Mouse (Mus musculus): ENCODE results near the gene Lmbr1. TPM values are rescaled to one million over a fixed set of nuclear protein-coding genes. Genes with fewer than 3 reads are reported as not detected.
A peak's percentile ranks its signal among the peaks of the same experiment; 100 is the strongest.

The Lmbr1 gene
- polyA plus RNA-seq, 1 experiment from 2014 or later, result 11.4 TPM

GRCm38 (mm10) chr5:29217997-29218396, 160.2 kb downstream of the Lmbr1 start:
- ATAC-seq (ENCODE audit: low FRiP score, low TSS enrichment), result no peak
- H3K9ac ChIP-seq (replicated peaks; ENCODE audit: low read length), result no peak overlapping the region
- WGBS, result 88% methylated on average over 3 of the region's 3 CpGs

GRCm38 (mm10) chr5:29211980-29212555, 166.1 kb downstream of the Lmbr1 start:
- WGBS, result 32% methylated on average over 4 of the region's 4 CpGs

More at GRCm38 (mm10) chr5:29217997-29218396, 160.2 kb downstream of the Lmbr1 start:
- Histone ChIP-seq H3K4me1 (ENCODE audit: insufficient read depth, low read length) (no peaks in the 10 kb centered on the region), H3K4me3 (ENCODE audit: low read length) (no peak overlapping the region), H3K9me3 (ENCODE audit: low read length) (no peaks in the 10 kb centered on the region), H3K27me3 (ENCODE audit: insufficient read depth, low read length) (no peaks in the 10 kb centered on the region), H3K27ac (ENCODE audit: low read length) (no peak overlapping the region), H3K4me2 (replicated peaks; ENCODE audit: low read depth, low read length) (no peak overlapping the region), H3K36me3 (ENCODE audit: insufficient read depth, low read length) (no peaks in the 10 kb centered on the region)

GRCm38 (mm10) chr5:29205690-29206089, 172.5 kb downstream of the Lmbr1 start:
- Histone ChIP-seq H3K4me3 (ENCODE audit: low read length) (no peak overlapping the region), H3K27me3 (ENCODE audit: insufficient read depth, low read length) (no peaks in the 10 kb centered on the region), H3K9me3 (ENCODE audit: low read length) (no peaks in the 10 kb centered on the region), H3K4me1 (ENCODE audit: insufficient read depth, low read length) (no peaks in the 10 kb centered on the region), H3K4me2 (replicated peaks; ENCODE audit: low read depth, low read length) (no peak overlapping the region), H3K36me3 (ENCODE audit: insufficient read depth, low read length) (no peaks in the 10 kb centered on the region), H3K27ac (ENCODE audit: low read length) (no peak overlapping the region), H3K9ac (replicated peaks; ENCODE audit: low read length) (no peak overlapping the region)
- ATAC-seq (ENCODE audit: low FRiP score, low TSS enrichment), result no peak
- WGBS, result 74% methylated on average over 5 of the region's 5 CpGs

More at GRCm38 (mm10) chr5:29211980-29212555, 166.1 kb downstream of the Lmbr1 start:
- no peaks in the 10 kb centered on the region for H3K9me3 ChIP-seq (ENCODE audit: low read length)
- H3K9ac ChIP-seq (replicated peaks; ENCODE audit: low read length), result no peak overlapping the region
- H3K4me3 ChIP-seq (ENCODE audit: low read length), result no peak overlapping the region
- no peaks in the 10 kb centered on the region for H3K36me3 ChIP-seq (ENCODE audit: insufficient read depth, low read length)
- H3K4me1 ChIP-seq (ENCODE audit: insufficient read depth, low read length), result no peaks in the 10 kb centered on the region
- H3K4me2 ChIP-seq (replicated peaks; ENCODE audit: low read depth, low read length), result no peak overlapping the region
- H3K27me3 ChIP-seq (ENCODE audit: insufficient read depth, low read length), result no peaks in the 10 kb centered on the region
- no peak for ATAC-seq (ENCODE audit: low FRiP score, low TSS enrichment)
- no peak overlapping the region for H3K27ac ChIP-seq (ENCODE audit: low read length)

GRCm38 (mm10) chr5:29199868-29200267, 178.3 kb downstream of the Lmbr1 start:
- H3K36me3 ChIP-seq (ENCODE audit: insufficient read depth, low read length), result no peaks in the 10 kb centered on the region
- H3K27me3 ChIP-seq (ENCODE audit: insufficient read depth, low read length), result no peaks in the 10 kb centered on the region
- no peak overlapping the region for H3K4me3 ChIP-seq (ENCODE audit: low read length)
- no peaks in the 10 kb centered on the region for H3K9me3 ChIP-seq (ENCODE audit: low read length)
- no peak overlapping the region for H3K27ac ChIP-seq (ENCODE audit: low read length)
- H3K9ac ChIP-seq (replicated peaks; ENCODE audit: low read length), result no peak overlapping the region
- no peaks in the 10 kb centered on the region for H3K4me1 ChIP-seq (ENCODE audit: insufficient read depth, low read length)
- WGBS, result 79% methylated on average over 3 of the region's 3 CpGs
- H3K4me2 ChIP-seq (replicated peaks; ENCODE audit: low read depth, low read length), result no peak overlapping the region
- ATAC-seq (ENCODE audit: low FRiP score, low TSS enrichment), result no peak

- no peaks in the 10 kb centered on the region for H3K36me3 ChIP-seq (ENCODE audit: insufficient read depth, low read length)
- no peak for ATAC-seq (ENCODE audit: low FRiP score, low TSS enrichment)
- 69% methylated on average over 4 of the region's 4 CpGs for WGBS
- H3K4me3 ChIP-seq (ENCODE audit: low read length), result no peak overlapping the region
- no peaks in the 10 kb centered on the region for H3K27me3 ChIP-seq (ENCODE audit: insufficient read depth, low read length)
- no peak overlapping the region for H3K27ac ChIP-seq (ENCODE audit: low read length)
- H3K4me2 ChIP-seq (replicated peaks; ENCODE audit: low read depth, low read length), result no peak overlapping the region
- H3K4me1 ChIP-seq (ENCODE audit: insufficient read depth, low read length), result no peaks in the 10 kb centered on the region
- H3K9ac ChIP-seq (replicated peaks; ENCODE audit: low read length), result no peak overlapping the region
- no peaks in the 10 kb centered on the region for H3K9me3 ChIP-seq (ENCODE audit: low read length)
Observed at GRCm38 (mm10) chr5:29198960-29199488, 179.2 kb downstream of the Lmbr1 start.

- H3K9ac ChIP-seq (replicated peaks; ENCODE audit: low read length), result no peak overlapping the region
- H3K9me3 ChIP-seq (ENCODE audit: low read length), result no peaks in the 10 kb centered on the region
- no peak for ATAC-seq (ENCODE audit: low FRiP score, low TSS enrichment)
- H3K27me3 ChIP-seq (ENCODE audit: insufficient read depth, low read length), result no peaks in the 10 kb centered on the region
- H3K27ac ChIP-seq (ENCODE audit: low read length), result no peak overlapping the region
- no peaks in the 10 kb centered on the region for H3K4me1 ChIP-seq (ENCODE audit: insufficient read depth, low read length)
- no peak overlapping the region for H3K4me3 ChIP-seq (ENCODE audit: low read length)
- no peak overlapping the region for H3K4me2 ChIP-seq (replicated peaks; ENCODE audit: low read depth, low read length)
- H3K36me3 ChIP-seq (ENCODE audit: insufficient read depth, low read length), result no peaks in the 10 kb centered on the region
- WGBS, result 90% methylated on average over 4 of the region's 4 CpGs
Observed at GRCm38 (mm10) chr5:29197187-29197586, 181.0 kb downstream of the Lmbr1 start.

- Histone ChIP-seq H3K9me3 (ENCODE audit: low read length) (no peaks in the 10 kb centered on the region), H3K4me1 (ENCODE audit: insufficient read depth, low read length) (no peaks in the 10 kb centered on the region), H3K4me2 (replicated peaks; ENCODE audit: low read depth, low read length) (peak overlapping the region; percentile 51), H3K9ac (replicated peaks; ENCODE audit: low read length) (peak overlapping the region; percentile 67), H3K27me3 (ENCODE audit: insufficient read depth, low read length) (no peaks in the 10 kb centered on the region), H3K4me3 (ENCODE audit: low read length) (peak overlapping the region; percentile 65), H3K27ac (ENCODE audit: low read length) (no peak overlapping the region), H3K36me3 (ENCODE audit: insufficient read depth, low read length) (no peaks in the 10 kb centered on the region)
- ATAC-seq (ENCODE audit: low FRiP score, low TSS enrichment), result 0 out of 2 replicates have a peak, but pooled peaks have one; percentile 1
- WGBS, result 9% methylated on average over 12 of the region's 12 CpGs
Observed at GRCm38 (mm10) chr5:29196264-29196658, 181.9 kb downstream of the Lmbr1 start.

- WGBS, result under 1% methylated on average over 64 of the region's 70 CpGs
- H3K9ac ChIP-seq (replicated peaks; ENCODE audit: low read length), result peak within 1 kb of the TSS; percentile 67
- peak within 1 kb of the TSS; percentile 51 for H3K4me2 ChIP-seq (replicated peaks; ENCODE audit: low read depth, low read length)
- H3K36me3 ChIP-seq (ENCODE audit: insufficient read depth, low read length), result no peaks in the 10 kb centered on the region
- 0 out of 2 replicates have a peak within 1 kb of the TSS, but pooled peaks have one; percentile 0 for H3K27ac ChIP-seq (ENCODE audit: low read length)
- H3K9me3 ChIP-seq (ENCODE audit: low read length), result no peaks in the 10 kb centered on the region
- peak within 1 kb of the TSS; percentile 65 for H3K4me3 ChIP-seq (ENCODE audit: low read length)
- no peaks in the 10 kb centered on the region for H3K27me3 ChIP-seq (ENCODE audit: insufficient read depth, low read length)
- H3K4me1 ChIP-seq (ENCODE audit: insufficient read depth, low read length), result no peaks in the 10 kb centered on the region
- peak; percentile 97 for ATAC-seq (ENCODE audit: low FRiP score, low TSS enrichment)
Observed at GRCm38 (mm10) chr5:29195570-29196263, 182.5 kb downstream of the Lmbr1 start, which contains the start of gene Rnf32. Gene Rnf32 (plus strand): TSS chr5:29195992.

GRCm38 (mm10) chr5:29195231-29195569, 183.0 kb downstream of the Lmbr1 start:
- Histone ChIP-seq H3K9ac (replicated peaks; ENCODE audit: low read length) (peak overlapping the region; percentile 50), H3K36me3 (ENCODE audit: insufficient read depth, low read length) (no peaks in the 10 kb centered on the region), H3K4me1 (ENCODE audit: insufficient read depth, low read length) (no peaks in the 10 kb centered on the region), H3K4me2 (replicated peaks; ENCODE audit: low read depth, low read length) (peak overlapping the region; percentile 51), H3K4me3 (ENCODE audit: low read length) (peak overlapping the region; percentile 65), H3K27ac (ENCODE audit: low read length) (0 out of 2 replicates have a peak overlapping the region, but pooled peaks have one; percentile 0), H3K27me3 (ENCODE audit: insufficient read depth, low read length) (no peaks in the 10 kb centered on the region), H3K9me3 (ENCODE audit: low read length) (no peaks in the 10 kb centered on the region)
- no peak; the same call in 1 of the 2 replicates for ATAC-seq (ENCODE audit: low FRiP score, low TSS enrichment)
- WGBS, result 2% methylated on average over 9 of the region's 9 CpGs

GRCm38 (mm10) chr5:29186798-29187197, 191.4 kb downstream of the Lmbr1 start:
- Histone ChIP-seq H3K4me2 (replicated peaks; ENCODE audit: low read depth, low read length) (no peak overlapping the region), H3K9me3 (ENCODE audit: low read length) (no peaks in the 10 kb centered on the region), H3K36me3 (ENCODE audit: insufficient read depth, low read length) (no peaks in the 10 kb centered on the region), H3K4me1 (ENCODE audit: insufficient read depth, low read length) (no peaks in the 10 kb centered on the region), H3K9ac (replicated peaks; ENCODE audit: low read length) (no peak overlapping the region), H3K27ac (ENCODE audit: low read length) (no peak overlapping the region), H3K4me3 (ENCODE audit: low read length) (no peak overlapping the region), H3K27me3 (ENCODE audit: insufficient read depth, low read length) (no peaks in the 10 kb centered on the region)
- ATAC-seq (ENCODE audit: low FRiP score, low TSS enrichment), result no peak
- WGBS, result 75% methylated on average over 5 of the region's 5 CpGs
